Mouse (Mus musculus) spleen, adult 12 weeks (tissue): ENCODE data around the gene Trap1.
"Not testable (repeated sequence)": the region's sequence is repeated elsewhere in the genome, so short reads cannot be mapped to it uniquely, and the experiment has no call there.

ENCODE experiments used
- DNase-seq: peaks from one replicate; pipeline ENCODE4 v3.0.0; 2022; ENCODE audit warnings: low spot score

The Trap1 gene

DNA sequence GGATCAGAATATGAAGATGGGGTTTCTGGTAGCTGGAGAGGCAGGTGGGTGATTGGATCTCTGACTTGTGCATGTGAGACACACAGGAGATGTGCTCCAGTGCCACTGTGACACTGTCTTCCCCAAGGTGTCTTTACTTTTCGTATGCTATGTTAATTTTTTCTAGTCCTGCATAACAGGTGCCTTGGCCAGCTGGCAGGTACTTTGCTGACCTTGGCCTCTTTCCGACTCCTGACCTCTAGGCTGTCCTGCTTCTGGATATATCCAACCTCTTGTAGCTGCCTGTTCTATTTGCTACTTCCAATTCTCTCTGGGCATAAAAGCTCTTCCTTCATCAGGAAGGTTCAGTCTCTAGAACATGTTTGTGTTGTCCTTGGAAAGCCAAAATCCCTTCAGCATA lies 42.1 kb downstream of the Trap1 start:
- DNase-seq, result no peak

DNA sequence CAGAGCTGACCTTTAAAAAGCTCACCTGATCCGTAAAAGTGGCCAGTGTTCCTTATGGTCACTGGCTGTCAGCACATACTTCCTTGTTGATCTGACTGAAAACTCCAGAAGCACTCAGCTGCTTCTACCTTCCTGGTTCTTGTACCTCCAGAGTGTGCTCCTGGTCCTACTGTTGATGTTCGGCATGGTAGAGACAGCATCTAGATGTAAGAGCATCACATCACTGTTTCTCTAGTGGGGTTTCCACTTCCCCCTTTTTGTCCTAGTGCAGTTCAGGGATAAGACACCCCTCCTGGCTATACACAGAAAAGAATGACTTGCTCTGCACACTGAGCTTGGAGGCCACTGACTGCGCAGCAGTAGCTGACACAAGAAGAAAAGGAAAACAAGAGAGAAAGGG lies 43.2 kb downstream of the Trap1 start:
- DNase-seq, result no peak

DNA sequence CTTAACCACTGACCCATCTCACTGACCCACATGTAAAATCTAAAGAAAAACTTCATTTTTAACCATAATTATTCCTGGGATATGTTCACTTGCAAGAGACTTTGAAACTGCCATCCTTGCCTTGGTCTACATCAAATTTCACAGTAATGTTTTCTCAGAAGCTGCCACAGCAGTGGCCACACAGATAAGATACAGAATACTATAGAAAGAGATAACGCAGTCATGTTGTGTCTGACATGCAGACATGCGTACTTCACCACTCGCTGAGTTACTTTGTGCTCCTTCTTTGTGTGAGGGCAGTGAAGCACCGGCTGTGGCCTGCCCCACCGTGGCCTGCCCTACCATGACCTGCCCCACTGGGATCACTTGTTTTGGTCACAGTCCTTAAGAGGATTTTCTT lies 43.7 kb downstream of the Trap1 start:
- DNase-seq, result no peak

DNA sequence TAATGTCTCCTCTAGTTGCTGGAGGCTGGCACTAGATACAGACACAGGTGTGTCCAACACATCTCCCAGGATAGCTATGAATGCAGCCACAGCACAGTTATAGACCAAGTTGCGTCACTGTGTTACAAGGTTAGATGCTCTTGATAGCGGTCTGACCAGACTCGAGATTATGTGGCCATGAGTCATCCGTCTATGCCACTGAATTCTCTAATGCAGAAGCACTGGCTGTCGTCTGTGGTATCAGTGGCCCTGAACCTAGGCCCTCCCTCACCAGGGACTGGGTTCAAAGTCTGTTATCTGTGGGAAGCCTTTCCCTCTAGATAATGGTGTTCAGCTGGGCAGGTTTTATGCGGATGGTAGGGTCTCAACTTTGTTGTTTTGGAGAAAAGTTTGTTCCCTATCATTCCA lies 45.3 kb downstream of the Trap1 start:
- no peak for DNase-seq

DNA sequence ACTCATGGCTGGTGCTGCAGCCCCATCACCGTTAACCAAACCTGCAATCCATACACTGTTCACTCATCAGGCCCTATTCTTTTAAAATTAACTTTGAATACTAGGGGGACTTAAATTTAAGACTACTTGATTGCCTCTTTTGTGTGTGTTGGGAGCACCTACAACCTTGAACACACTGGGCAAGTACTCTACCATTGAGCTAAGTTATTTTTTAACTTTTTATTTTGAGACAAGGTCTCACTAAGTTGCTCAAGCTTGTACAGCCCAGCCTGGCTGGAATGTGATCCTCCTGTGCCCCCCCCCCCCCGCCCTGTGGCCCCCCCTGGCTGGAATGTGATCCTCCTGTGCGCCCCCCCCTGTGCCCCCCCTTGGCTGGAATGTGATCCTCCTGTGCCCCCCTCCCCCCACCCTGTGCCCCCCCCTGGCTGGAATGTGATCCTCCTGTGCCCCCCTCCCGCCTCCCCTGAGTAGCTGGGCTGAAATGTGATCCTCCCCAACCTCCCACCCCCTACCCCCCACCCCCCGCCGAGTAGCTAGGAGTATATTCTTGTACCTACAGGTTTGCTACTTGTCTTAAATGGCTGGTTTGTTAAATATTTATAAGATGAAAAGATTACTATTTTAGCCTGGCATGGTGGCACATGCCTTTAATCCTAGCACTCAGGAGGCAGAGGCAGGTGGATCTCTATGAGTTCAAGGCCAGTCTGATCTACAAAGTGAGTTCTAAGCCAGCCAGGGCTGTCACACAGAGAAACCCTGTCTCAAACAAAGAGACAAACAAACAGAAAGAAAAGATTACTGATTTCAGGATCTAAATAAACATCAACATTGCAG lies 46.0 kb downstream of the Trap1 start:
- no peak for DNase-seq

DNA sequence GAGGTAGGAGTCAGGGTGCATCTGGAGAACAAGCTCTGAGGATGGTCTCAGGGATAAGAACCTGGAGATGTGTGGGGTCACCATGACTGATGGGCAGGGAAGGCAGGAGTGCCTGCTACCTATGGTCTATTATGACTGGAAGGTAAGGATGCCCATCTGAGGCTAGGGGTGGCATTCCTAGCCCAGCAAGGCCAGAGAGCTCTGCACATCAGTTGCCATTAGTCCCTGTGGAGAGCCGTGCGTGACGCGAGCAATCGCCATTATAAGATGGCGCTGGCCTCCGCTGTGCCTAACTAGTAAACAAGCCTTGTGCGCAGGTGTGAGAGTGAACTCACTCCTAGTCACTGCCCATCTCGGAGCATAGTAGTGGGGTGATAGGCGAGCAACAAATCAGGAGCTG lies 47.1 kb downstream of the Trap1 start:
- DNase-seq, result no peak

DNA sequence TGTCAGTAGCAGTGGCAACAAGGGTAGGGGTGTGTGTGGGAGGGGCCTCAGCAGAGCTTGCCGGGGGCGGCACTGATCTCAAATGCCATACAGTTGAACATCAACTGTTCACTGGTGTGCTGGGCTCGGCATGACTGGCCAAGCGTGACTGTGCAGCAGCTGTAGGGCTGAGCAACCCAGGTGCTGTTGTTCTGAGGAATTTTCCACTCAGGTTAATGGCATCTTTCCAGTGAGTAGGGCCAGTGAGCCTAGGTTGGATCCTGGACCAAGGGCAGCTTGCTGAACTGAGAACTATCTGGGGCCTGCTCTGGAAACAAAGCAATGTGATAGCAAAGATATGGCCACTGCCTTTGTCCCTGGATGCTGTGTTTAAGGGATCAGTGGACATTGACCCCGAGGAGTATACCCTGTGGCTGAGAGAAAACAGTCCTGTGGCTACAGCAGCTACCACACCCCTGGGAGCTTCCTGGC lies 48.2 kb downstream of the Trap1 start:
- no peak for DNase-seq

DNA sequence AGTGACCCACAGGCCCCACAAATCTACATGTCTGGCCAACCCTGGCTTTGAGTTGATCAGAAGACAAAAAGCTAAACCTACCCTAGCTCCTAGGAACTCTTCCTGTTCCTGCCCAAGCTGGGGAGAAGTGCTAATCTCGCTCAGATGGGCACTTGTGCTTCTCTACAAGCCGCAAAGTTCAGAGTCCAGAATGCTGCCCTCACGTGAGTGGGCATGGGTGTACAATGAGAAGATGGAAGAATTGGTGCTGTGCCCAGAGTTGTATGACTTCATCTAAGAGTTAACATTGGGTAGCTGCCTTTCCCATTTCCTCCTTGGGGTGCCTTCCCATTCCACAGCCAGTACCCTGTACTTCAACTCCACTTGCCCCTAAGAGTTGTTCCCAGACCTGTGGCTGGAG lies 50.4 kb downstream of the Trap1 start:
- no peak for DNase-seq

DNA sequence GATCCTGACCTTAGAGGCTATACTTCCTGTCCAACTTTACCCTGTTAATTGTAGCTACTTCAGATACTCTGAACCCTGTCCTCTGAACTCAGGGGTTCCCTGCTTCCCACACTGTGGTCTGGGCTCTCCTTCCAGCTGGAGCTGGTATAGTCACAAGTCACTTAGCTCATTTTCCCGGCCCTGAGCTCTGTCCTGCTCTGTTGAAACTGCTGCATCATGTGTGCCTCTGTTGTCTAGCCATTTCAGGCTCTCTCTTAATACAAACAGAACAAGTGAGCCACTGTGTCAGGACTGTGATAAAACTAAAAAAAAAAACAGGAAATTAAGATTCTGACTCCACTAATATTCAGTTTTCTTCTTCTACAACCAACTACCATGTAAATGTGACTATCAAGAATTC lies 51.0 kb downstream of the Trap1 start:
- no peak for DNase-seq

DNA sequence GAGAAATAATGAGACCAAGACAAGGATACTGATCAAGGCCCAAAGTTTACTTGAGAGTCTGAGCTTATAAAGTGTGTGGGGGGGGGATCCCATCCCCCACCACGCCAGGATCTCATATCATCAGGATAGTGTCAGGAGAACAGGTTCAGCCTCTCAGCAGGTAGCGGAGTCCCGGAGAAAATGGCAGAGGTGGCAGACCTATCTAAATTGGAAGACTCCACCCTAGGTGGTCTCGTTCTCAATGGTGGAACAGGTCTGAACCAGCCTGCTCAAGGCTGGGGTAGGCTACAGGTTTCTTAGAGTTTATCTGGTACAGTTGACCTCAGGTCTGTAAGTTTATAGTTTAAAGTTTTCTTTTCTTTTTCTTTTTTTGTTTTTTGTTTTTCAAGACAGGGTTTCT lies 54.9 kb downstream of the Trap1 start:
- no peak for DNase-seq

DNA sequence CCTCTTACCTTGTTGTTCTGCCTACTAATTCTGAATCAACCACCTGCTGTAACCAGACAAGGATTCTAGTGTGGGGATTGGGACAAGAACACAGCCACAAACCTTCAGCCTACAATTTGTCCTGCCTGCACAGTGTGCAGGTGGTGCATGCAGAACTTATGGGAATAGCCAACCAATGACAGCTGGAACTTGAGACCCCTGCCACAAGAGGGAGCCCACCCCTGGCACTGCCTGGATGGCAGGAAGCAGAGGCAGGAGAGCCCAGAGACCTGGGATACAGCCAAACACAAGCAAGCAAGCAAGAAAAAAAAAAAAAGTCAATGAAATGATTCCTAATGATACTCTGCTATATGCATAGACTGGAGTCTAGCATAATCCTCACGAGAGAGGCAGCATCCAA lies 56.4 kb downstream of the Trap1 start:
- DNase-seq, result no peak

DNA sequence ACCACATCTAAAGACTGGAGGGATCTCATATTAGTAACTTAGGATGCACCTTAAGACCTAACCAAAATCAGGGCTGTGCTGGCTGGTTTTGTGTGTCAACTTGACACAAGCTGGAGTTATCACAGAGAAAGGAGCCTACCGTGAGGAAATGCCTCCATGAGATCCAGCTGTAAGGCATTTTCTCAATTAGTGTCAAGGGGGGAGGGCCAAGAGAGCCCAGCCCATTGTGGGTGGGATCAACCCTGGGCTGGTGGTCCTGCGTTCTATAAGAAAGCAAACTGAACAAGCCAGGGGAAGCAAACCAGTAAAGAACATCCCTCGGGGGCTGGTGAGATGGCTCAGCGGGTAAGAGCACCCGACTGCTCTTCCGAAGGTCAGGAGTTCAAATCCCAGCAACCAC lies 60.2 kb downstream of the Trap1 start:
- DNase-seq, result not testable (repeated sequence)

DNA sequence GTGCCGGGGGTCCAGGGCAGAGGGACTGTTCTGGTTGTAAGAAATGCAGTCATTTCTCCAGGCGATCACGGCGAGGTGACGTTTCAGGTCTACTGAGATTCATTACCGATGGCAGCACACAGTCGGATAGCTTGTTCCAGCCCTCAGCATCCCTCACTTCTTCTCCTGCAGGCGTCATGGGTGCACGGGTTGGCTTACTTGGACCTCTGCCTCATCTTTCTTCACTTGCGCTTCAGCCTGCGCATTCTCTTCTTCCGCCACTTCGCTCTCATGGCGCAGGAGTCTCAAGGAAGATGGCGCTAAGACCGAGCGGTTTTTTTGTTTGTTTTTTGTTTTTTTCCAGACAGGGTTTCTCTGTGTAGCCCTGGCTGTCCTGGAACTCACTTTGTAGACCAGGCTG lies 60.8 kb downstream of the Trap1 start:
- not testable (repeated sequence) for DNase-seq

DNA sequence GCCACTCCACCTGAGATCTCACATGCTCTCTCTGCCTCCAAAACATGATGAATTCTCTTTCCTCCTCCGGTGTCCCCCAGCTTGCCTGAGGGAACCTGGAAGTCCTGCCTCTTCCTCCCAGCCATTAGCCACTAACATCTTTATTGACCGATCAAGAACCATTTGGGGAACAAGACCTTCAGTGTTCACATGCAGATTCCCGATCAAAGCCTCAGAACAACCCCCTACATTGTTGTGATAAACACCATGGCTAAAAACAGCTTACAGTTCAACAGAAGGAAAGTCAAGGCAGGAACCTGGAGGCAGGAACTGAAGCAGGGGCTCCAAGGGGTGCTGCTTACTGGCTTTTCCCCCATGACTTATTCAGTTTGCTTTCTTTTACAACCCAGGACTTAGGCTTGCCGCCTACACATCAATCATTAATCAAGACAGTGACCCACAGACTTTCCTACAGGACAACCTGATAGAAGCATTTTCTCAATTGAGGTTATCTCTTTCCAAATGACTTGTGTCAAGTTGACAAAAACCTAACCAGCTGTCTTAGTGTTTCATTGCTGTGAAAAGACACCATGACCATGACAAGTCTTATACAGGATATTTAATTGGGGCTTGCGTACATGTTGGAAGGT lies 63.5 kb downstream of the Trap1 start:
- DNase-seq, result no peak

DNA sequence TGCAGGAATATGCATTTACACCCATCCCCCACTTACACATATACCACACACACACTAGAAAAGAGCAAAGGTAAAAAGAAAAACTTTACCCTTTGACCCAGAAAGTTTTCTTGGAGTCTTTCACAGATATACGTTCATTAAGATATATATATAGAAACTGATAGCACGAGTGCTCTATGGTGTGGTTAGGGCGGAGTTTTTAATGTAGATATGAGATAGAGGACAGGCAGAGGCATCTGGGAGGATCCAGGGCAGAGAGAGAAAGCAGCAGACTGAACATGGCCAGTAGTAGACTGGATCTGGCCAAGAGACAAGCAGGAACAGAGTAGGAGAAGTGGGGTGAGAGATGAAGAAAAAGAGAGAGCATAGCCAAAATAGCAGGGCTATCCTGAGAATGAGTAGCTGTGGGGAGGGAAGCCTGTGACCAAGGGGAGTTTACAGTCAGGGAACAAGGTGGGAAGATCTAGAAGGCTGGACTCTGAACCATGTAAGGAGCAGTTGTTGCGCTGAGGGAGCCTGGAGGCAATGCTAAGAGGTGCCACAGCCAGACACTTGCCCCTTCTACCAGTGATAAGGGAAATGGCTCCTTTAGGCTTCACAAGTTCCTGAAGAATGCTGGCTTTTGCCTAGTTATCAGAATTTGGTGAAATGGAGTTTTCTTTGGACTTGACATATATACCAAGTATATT lies 64.6 kb downstream of the Trap1 start:
- no peak for DNase-seq

DNA sequence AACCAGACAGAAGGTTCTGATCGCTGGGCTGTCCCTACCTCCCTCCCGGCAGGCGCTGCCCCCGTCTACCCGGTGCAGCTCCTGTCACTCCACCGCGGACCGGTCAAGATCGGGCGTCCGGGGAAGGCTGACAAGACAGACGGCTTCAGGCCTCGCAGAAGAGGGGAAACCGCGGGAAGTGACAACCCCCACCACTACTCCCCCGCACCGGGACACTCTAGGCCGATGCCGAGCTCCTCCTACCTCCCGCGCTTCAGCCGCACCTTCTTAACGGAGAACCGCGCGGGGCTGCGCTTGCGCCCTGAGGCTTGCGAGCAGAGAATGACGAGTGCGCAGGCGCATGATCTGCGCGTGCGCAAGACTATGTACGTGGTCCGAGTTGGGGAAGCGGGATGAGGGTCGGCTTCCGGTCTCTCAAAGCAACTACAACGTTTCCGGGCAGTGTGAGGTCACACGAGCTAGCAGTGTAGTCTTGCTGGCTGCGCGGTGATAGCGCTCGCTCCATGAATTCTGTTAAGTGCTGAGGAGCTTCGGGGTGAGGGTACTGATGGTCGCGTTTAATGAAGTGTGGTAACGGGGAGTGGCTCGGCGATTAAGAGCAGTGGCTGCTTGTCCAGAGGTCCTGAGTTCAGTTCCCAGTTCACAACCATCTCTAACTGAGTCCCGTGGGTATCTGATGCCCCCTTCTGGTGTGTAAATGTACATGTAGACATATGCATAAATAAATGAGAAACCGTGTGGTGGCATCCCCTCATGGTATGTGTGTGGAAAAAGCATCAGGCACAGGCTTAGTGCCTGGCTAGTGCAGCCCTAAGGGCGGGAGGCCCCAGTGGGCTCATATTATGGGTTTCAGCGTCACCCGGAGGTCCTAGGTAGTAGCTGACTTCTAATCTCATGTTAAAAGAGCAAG lies 73.9 kb downstream of the Trap1 start, which contains the start of gene Slx4:
Slx4 (minus strand) TSS at position 282 of the 910 bp plus-strand sequence.
- peak; percentile 91 for DNase-seq
